Mouse (Mus musculus): ENCODE measurements at regions not wholly inside any gene's neighbourhood (a gene's known extent, or its start where the extent isn't known, plus 50 kb on each side); places are given as distances from the start of the nearest gene placed in this dataset.

DNA sequence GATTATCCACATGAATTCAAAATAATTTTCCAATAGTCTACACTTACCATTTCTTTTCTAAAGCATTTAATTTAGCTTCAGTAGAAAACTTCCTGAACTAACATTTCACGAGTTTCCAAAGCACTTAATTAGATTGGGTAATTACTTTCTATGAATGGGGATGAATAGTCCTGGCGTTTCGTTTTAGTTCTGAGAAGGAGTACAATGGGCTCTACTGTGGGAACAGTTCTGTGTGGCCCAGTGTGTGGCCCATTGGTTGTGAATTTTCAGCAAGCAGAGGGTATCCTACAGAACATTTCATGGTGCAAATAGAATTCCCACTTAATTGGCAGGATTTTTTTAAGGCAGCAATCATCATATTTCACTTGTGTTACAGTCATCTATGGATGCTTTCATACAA lies 95.5 kb downstream of the 1700017N19Rik start:
- ChIA-PET POLR2A (no interaction called here), CTCF (no interaction called here)
- peaks cover 13% of the 10 kb centered on the region for H3K27me3 ChIP-seq
- no peak for TF ChIP-seq CTCF (IDR thresholded peaks at IDR 0.05)
- DNase-seq (ENCODE audit: low read depth, low spot score) (no peak), ATAC-seq (no peak)
- in situ Hi-C loops (cut with MboI; ENCODE audit: low pct_unique_long_range_greater_than_20kb): no loop called here

DNA sequence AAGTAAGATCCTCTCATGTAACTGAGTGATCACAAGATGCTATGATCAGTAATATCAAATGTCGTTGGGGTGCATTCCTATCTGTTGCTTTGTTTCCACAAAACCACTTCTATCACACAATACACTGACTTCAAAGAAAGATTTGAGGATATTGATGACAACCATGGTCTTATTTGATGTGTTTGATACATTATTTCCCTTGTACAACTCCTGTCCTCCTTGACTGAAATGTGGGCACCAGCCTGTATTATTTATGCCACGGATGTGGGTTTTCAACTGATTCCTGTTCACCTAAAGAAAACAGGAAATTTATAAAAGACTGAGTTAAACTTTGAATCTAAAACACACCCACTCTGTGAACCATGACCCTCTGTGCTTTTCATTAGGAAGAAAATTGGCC lies 105.7 kb downstream of the 1700017N19Rik start:
- H3K27me3 ChIP-seq: peaks cover 21% of the 10 kb centered on the region
- POLR2A ChIA-PET: interaction anchor here (0.6 kb wide), 1 partner anchor 91 kb away, joined by 3 read pairs; no protein-coding TSS in a partner anchor
- CTCF ChIA-PET: interaction anchor here (1.5 kb wide), 1 partner anchor 13 kb away, joined by 3 read pairs; no protein-coding TSS in a partner anchor
- no peak for ATAC-seq
- in situ Hi-C loops (cut with MboI; ENCODE audit: low pct_unique_long_range_greater_than_20kb): no loop called here
- no peak for TF ChIP-seq CTCF (IDR thresholded peaks at IDR 0.05)
- DNase-seq (ENCODE audit: low read depth, low spot score): no peak

DNA sequence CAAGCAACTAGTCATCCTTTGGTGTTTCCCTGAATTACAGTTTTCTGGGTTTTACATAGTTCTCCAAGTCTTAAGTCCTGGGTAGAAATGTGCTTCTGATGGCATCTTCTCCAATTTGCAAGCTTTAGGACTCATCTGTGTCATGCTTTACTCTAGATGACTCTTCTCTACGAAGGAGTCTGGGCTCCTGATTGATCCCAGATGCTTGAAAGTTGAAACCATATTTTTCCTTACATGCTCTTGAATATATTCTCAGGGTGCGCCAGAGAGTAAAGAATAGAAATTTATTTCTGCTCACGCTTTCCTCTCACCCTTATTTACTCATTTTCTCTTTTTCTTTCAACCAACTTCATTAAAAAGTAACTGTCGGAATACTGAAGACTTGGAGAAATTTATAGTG lies 108.9 kb downstream of the 1700017N19Rik start:
- H3K27me3 ChIP-seq: peaks cover 16% of the 10 kb centered on the region
- in situ Hi-C loops (cut with MboI; ENCODE audit: low pct_unique_long_range_greater_than_20kb): no loop called here
- no peak for ATAC-seq
- CTCF ChIA-PET: no interaction called here
- POLR2A ChIA-PET: no interaction called here
- TF ChIP-seq CTCF (IDR thresholded peaks at IDR 0.05): no peak
- no peak for DNase-seq (ENCODE audit: low read depth, low spot score)

DNA sequence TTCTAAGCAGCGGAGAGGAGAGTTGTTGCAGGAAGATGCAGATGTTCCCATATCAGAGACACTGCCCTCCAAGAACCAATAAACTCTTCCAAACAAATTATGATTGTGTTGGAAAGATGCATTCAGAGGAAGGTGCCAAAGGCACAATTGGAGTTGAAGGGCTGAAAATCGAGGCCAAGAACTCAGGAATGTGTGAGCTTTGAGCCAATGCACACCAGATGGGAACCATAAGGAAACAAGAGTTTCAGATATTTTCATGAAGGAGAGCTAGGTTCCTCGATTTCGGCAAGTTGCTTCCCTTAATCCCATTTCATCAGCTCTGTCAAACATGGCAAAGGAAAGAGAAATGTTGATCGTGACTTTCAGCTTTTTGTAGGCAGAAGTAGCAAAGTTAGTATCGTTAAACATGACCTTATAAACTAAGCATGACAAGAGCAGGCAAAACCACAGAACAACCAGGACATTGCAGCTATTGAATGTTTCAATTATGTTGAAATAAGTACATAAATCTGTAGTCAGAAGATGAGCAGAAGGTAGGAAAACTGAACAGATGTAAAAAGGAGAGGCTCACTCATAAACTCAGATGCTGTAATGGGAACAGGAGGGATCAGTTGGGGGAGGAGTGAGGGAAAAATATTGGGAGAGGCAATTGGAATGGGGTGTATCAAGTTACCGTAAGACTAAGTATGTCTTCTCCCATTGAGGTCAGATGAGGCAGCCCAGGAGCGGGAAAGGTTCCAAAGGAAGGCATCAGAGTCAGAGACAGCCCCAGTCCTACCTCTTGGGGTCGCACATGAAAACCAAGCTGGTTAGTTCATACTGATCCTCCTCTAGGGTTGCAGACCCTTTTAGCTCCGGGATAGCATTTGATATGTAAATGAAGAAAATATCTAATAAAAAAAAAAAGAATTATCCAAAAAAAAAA lies 110.3 kb downstream of the 1700017N19Rik start:
- POLR2A ChIA-PET: no interaction called here
- no peak for DNase-seq (ENCODE audit: low read depth, low spot score)
- in situ Hi-C loops (cut with MboI; ENCODE audit: low pct_unique_long_range_greater_than_20kb): no loop called here

DNA sequence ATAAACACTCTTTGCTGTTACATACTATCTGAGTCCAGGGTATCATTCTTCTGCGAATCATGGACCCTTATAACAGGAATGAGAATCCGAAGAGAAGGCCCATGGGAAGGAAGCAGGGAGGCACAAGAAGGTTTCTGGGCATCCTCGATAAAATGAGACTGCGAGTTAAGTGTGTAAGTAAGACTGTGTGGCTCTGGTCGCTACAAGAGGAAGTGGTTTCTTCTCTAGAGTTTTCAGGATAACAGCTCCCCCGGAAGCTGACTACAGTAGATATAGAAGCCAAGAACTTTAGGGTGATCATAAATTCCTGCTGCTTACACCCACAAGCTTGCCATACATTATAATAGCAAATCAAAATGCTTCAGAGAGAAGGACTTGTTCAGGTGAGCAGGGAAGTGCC lies 111.7 kb downstream of the 1700017N19Rik start:
- CTCF ChIA-PET: no interaction called here
- TF ChIP-seq CTCF (IDR thresholded peaks at IDR 0.05): no peak
- in situ Hi-C loops (cut with MboI; ENCODE audit: low pct_unique_long_range_greater_than_20kb): no loop called here
- ATAC-seq: no peak
- DNase-seq (ENCODE audit: low read depth, low spot score): no peak
- H3K27me3 ChIP-seq: peaks cover 8% of the 10 kb centered on the region
- POLR2A ChIA-PET: no interaction called here

More for the DNA sequence above, 110.3 kb downstream of the 1700017N19Rik start:
- CTCF ChIA-PET: no interaction called here
- H3K27me3 ChIP-seq: peaks cover 12% of the 10 kb centered on the region
- no peak for TF ChIP-seq CTCF (IDR thresholded peaks at IDR 0.05)
- no peak for ATAC-seq

DNA sequence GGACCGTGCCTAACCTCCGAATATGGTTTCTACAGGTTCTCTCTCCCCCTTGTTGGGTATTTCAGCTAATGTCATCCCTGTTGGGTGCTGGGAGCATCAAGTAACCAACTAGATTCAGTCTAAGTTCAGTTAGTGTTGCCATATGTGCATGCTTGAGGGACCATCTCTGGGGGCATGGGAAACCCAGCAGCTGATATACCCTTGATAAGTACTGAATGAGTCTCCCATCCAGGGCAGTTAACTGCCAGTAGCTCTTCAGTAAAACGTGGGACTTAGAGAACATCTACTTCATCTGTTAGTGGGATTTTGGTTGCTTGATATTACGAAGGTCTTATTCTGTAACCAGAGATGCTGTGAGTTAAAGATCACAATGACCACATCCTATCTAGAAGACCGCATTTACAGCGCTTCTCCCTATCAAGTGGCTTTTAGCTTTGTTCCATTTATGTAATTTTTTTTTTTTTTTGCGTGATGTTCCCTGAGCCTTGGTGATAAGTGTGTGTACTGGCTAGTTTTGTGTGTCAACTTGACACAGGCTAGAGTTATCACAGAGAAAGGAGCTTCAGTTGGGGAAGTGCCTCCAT lies 125.9 kb downstream of the 1700017N19Rik start:
- DNase-seq (ENCODE audit: low read depth, low spot score) (no peak), ATAC-seq (no peak)
- TF ChIP-seq CTCF (IDR thresholded peaks at IDR 0.05): no peak
- ChIA-PET CTCF (no interaction called here), POLR2A (no interaction called here)
- in situ Hi-C loops (cut with MboI; ENCODE audit: low pct_unique_long_range_greater_than_20kb): no loop called here
- peaks cover 7% of the 10 kb centered on the region for H3K27me3 ChIP-seq

DNA sequence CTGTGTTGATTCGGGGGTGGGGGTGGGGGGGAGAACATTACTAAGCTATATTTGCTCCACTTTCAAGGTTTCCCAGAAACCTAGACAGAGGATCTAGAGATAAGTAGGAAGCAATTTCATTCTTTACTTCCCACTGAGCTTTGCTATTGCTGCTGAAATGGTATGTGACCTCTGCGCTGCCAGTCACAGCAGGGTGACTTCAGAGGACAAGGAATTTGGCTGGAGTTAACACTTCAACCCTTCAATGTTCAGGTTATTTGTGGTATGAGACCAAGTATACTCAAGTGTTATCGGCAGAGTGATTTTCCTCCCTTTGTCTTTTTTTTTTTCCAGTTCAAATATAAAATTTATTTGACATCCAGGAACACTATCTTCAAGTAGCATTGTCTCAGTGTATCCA lies 128.3 kb downstream of the 1700017N19Rik start:
- POLR2A ChIA-PET: no interaction called here
- TF ChIP-seq CTCF (IDR thresholded peaks at IDR 0.05): no peak
- DNase-seq (ENCODE audit: low read depth, low spot score): no peak
- H3K27me3 ChIP-seq: peaks cover 3% of the 10 kb centered on the region
- CTCF ChIA-PET: no interaction called here
- no peak for ATAC-seq
- in situ Hi-C loops (cut with MboI; ENCODE audit: low pct_unique_long_range_greater_than_20kb): no loop called here

DNA sequence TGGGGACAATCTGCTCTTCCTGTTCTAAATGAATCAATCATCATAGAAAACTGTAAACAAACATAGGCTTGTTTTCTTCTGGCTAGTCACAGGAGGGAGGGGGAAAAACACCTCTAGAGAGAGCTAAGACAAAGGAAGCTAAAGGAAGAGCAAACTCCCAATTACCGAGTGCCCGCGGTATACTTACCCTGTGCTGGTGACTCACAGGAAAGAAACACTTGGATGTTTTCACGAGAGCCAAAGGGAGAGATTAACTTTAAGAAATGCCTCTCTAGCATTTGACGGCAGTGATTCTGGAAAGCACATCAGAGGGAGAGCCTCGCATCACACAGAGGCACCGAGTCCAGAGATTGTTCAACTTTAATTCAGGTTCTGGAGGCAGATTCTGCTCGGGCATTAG lies 151.0 kb downstream of the 1700017N19Rik start:
- in situ Hi-C loops (cut with MboI; ENCODE audit: low pct_unique_long_range_greater_than_20kb): loop anchor here (25.0 kb wide), 1 partner anchor 1696 kb away; no protein-coding TSS in a partner anchor
- H3K27me3 ChIP-seq: peaks cover 28% of the 10 kb centered on the region
- no peak for TF ChIP-seq CTCF (IDR thresholded peaks at IDR 0.05)
- ChIA-PET CTCF (interaction anchor here (0.7 to 1.0 kb wide), 2 partner anchors 9 to 14 kb away, joined by 3 read pairs; no protein-coding TSS in a partner anchor), POLR2A (no interaction called here)
- DNase-seq (ENCODE audit: low read depth, low spot score) (no peak), ATAC-seq (no peak)

DNA sequence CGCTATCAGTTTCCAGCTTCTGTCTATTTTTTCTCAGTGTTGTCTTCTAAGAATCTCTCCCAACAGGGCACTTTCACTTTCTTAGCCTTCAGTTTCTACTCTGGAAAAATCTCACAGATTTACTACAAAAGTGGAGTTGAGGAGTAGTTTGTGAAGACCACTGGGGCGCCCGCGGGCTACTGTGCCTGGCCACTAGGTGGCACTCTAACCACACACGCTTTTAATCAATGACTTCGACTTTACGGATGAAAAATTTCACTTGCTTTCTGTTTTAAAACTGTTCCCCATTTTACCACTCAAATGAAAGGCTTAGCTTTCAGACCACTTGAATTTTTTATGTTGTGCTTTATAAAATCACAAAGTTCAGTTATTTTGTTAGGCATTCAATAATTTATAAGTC lies 151.8 kb downstream of the 1700017N19Rik start:
- in situ Hi-C loops (cut with MboI; ENCODE audit: low pct_unique_long_range_greater_than_20kb): loop anchor here (25.0 kb wide), 1 partner anchor 1695 kb away; no protein-coding TSS in a partner anchor
- peaks cover 28% of the 10 kb centered on the region for H3K27me3 ChIP-seq
- TF ChIP-seq CTCF (IDR thresholded peaks at IDR 0.05): peak; percentile 94
- CTCF ChIA-PET: interaction anchor here (0.7 to 1.0 kb wide), 3 partner anchors 8 to 15 kb away, joined by 3 read pairs; no protein-coding TSS in a partner anchor
- no peak for DNase-seq (ENCODE audit: low read depth, low spot score)
- no peak for ATAC-seq
- POLR2A ChIA-PET: no interaction called here

DNA sequence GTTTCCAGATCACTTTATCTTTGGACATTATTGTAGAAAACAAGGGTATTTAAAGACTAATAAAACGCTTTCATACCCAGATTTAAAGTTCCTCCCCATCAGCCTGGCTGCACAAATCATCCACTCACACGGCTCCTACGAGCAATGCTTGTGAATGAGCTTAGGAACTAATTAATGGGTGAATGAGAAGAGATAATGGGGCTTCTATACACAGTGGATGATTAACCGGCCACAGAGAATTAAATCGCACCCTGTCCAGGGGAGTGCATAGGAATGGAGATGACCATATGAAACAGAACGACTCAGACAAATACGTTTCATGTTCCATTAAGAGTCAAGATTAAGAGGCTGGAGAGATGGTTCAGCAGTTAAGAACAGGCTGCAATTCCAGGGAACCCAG lies 155.9 kb downstream of the 1700017N19Rik start:
- POLR2A ChIA-PET: no interaction called here
- TF ChIP-seq CTCF (IDR thresholded peaks at IDR 0.05): no peak
- in situ Hi-C loops (cut with MboI; ENCODE audit: low pct_unique_long_range_greater_than_20kb): loop anchor here (25.0 kb wide), 1 partner anchor 1691 kb away; no protein-coding TSS in a partner anchor
- H3K27me3 ChIP-seq: peaks cover 15% of the 10 kb centered on the region
- no peak for ATAC-seq
- DNase-seq (ENCODE audit: low read depth, low spot score): no peak
- CTCF ChIA-PET: no interaction called here

DNA sequence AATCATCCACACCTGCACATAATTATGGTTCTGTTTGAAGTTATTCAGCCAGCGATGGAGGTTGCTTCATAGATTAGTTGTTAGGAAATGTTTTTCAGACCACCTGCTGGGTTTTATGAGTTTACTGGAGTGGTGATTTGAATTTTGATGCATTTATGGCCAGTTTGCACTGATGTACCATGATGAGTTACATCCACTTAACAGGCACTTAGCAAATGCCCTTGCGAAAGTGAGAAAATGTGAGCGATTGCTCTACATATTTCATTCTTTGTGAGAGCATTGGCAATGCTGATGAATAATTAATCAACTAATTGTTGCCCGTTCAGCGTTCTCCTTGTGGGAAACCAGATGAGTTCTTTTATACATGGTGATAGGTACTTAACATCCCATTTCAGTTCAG lies 164.7 kb downstream of the 1700017N19Rik start:
- POLR2A ChIA-PET: no interaction called here
- no peaks in the 10 kb centered on the region for H3K27me3 ChIP-seq
- CTCF ChIA-PET: no interaction called here
- in situ Hi-C loops (cut with MboI; ENCODE audit: low pct_unique_long_range_greater_than_20kb): no loop called here
- no peak for TF ChIP-seq CTCF (IDR thresholded peaks at IDR 0.05)
- ATAC-seq (no peak), DNase-seq (ENCODE audit: low read depth, low spot score) (no peak)

Measured in Patski (cell line).